Mouse (Mus musculus) ovary, adult 18-20 months (tissue): Measurements from ENCODE around the gene Itpk1.
A peak's percentile ranks its signal among the peaks of the same experiment; 100 is the strongest.

Experiments used
- DNase-seq: peaks from one replicate; pipeline ENCODE4 v3.0.0; 2022; ENCODE audit warnings: low spot score, mixed read lengths

The Itpk1 gene

DNA sequence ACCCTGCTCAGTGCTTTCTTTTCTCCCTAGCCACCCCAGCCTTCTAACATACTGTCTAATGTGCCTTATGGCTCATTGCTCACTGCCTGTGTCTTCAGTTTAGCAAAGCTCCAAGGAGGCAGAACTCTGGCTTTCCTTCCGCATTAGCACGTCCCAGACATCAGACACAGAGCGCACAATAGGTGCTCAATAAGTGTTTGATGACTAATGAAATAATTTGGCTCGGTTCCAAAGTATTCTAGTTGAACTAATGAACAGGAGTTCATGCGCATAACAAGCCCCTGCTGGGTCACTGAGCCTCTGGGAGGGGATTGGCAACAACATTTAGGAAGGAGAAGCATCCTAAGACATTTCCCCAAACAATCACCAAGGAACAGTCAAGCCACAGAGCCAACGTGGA, 152.7 kb downstream of the Itpk1 start:
- DNase-seq: no peak

DNA sequence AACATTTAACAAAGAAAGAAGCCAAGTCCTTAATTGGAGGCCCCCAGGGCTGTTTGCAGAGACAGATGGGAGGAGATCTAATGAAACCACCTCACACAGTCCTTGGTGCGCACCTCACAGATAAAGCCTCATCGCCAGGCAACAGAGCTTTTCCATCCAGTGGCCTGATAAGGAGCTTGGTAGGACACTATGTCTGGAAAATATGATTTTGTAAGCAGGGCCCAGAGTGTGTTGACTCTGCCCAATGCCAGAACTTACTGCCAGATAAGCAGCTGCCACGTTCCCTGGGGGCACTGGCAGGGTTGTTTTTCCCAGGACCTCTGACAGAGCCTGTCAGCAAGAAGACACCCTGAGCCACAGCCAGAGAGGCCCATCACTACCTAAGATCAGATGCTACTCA, 153.5 kb downstream of the Itpk1 start:
- DNase-seq: no peak

DNA sequence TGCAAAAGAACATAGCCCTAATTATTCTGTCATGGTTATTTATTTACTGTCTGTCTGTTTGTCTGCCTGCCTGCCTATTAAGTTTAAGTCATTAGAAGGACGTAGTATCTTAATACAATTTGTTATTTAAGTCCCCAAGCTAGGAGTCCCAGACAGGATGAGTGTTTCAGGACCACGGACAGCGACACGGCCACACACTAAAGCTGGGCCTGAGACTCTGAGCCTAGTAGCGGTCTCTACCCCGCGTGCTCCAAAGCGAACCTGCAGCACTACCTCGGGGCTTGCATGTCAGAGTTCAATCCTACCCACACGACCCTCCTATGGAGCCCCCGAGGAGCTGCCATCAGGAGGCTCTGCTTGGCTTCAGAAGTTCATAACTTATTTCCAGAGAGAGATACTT, 154.2 kb downstream of the Itpk1 start:
- peak; percentile 40 for DNase-seq

DNA sequence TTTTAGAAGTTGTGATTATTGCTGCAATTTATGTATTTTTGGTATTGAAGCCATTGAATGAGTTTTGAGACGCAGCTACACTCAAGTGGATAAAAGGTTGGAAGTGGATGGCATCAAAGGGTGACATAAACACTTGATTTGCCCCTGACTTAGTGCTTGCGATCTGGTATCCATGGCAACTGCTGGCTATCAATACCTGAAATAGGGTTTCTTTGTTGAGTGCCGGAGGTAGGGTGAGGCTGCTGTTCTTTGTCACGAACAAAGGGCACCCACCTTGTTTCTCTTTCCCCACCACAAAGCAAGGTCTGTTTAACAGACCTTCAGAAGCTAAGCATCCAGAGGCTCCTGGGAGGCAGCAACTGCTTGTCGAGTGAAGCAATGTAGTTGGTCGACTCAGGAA, 159.6 kb downstream of the Itpk1 start:
- no peak for DNase-seq

DNA sequence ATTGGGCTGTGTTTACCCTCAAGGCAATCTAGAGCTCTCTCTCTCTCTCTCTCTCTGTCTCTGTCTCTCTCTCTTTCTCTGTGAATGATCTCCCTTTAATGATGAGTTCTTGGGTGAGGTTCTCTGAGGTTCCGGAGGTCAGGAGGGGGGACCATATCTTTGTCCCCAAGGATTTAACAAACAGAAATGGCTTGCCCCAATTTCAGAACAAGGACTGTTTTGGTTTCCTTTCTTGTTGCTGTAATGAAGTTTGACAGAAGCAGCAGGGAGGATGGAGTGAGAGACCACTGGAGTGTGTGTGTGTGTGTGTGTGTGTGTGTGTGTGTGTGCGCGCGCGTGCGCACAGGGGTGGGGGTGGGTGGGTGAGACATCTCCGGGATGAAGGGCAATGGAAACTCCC, 163.6 kb downstream of the Itpk1 start:
- no peak for DNase-seq

DNA sequence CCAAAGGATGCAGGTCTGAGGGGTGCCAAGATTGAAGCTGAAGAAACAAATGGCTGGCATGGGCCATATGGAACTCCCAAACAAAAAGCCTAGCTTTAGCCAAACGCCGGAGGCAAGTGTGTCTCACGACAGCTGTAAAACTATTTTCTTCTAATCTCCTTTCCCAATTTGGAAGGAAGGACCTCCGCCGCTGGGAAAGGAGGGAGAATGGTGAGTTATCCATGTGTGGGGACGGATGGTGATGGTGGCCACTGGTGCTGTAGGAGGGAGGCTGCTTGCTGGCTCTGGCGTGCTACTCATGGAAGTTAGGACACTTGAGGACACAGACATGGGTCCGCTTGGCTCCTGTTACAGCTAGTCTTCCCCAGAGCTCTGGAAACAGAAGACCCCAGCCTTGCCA, 164.5 kb downstream of the Itpk1 start:
- no peak for DNase-seq

DNA sequence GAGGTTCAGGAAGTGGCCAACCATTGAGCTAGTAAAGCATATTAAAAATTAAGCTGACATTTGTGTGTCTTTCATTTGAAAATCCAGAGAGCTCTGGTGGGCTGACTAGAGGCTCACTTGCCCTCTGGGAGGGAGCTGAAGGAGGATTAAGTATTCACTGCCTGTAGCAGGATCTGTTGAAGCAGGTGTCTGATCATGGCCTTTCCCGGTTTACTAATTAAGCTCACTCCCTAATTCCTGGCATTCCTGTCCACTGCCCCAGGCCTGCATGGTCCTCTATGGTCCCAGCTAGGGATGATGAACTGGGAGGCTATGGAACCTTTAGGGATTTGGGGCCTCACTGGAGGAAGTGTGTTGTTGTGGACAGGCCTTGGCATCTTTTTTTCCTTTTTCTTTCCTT, 168.9 kb downstream of the Itpk1 start:
- no peak for DNase-seq

DNA sequence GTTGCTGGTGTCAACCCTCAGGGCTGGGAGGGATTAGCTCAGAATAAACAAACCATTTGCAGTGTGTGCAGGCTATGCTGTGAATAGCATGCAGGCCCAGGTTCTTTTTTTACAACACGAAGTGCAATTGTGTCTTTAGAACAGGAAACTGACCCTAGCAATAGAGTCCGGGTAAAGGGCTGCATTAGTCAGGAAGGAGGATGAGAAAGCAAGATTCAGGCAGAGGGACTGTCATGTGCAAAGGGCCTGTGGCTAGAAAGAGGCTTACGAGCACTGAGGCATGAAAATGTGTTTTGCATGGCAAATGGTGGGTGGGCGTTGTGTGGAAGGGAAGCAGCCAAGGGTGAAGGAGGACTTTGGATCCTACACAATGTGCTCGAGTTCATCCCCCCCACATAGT, 176.7 kb downstream of the Itpk1 start:
- DNase-seq: no peak

DNA sequence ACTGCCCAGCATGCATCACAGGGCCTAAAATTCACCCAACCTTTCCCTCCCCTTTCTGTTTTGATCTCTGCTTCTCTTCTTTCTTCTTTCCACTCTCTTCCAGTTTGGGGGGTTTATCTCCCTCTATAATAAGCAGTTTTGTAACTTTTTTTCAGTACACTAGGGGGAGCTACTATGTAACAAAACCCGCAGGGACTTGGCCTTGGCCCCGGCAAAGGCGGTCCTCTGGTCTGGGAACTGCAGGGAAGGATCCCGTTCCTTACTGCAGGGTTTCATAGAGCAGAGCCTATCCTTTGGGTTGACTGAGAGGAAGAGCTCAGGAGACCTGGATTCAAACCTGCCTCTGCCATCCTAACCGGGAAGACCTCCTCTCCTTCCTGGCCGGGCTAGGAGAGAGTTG, 180.0 kb downstream of the Itpk1 start:
- DNase-seq: no peak

DNA sequence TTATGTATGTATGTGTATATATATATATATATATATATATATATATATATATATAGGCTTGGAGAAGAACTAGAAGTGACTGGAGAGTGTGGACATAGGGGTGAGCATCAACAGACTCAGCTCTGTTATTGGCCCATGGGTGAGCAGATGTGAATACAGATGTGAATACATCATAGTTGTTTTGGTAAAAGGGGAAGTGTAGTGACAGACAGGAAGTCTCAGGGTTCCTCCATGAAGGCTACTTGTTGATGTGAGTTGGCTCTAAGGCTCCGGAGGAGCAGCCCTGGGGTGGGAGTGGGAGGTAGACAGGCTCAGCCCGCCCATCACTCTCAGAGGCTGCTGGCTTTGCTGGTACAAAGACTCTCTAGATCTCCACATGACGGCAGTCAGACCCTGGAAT, 180.5 kb downstream of the Itpk1 start:
- no peak for DNase-seq

DNA sequence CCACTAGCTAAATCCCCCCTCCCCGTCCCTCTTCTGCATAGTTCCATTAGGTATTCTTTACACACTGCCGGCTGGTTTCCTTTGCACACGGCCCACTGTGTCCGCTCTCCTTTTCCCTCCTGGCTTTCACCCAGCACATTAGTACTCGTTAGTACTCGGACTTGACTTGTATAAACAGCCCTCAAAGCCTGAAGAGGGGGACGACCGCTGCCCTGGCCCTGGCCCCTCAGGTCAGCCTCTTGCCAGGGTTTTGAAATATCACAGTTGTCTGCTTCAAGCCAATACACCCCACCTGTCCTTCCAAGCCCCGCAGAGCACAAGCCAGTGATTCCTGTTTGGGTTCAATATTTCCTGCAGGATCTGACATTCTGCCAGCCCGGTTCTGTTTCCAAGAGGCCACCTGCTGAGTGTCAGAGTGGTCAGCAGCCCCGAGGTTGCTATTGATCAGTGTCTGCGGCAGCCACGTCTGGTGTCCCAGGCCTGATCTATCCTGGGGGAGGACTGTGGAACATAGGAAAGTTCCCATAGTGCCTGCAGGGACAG, 182.9 kb downstream of the Itpk1 start:
- peak; percentile 4 for DNase-seq

DNA sequence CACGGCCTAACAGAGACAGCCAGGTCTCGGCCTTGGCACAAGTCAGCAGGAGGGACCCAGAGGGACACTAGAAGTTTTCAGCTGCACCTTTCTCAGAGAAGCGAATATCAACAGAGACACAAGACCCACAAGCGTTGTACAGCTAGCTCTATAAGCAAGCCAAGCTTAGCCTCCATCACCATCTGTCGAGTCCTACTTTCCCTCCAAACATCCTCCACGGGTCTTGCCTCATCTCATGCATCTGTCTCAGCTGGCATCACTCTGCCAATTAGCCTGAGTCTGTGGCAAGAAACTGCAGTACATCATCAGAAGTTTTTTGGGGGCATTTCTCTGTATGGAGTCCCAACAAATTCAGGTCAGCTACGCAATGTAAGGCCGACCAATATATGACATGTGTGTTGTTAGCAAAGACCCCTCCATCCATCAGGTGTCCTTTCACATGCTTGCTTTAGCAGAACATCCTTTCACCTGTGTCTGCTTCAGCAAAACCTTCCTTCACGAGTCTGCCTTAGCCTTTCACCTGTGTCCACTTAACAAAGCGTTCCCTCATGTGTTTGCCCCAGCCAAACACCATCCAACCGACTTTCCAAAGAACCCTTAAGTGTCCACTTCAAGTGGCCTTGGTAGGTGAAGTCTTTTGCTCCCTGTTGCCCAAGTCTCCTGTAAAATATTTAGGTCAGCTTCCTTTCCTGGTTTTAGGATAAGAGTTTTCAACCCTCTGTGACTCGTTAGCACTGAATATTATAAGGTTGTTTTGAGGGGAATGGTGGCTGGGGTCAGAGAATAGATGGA, 184.6 kb downstream of the Itpk1 start:
- no peak for DNase-seq
